Mouse (Mus musculus) lung, postnatal 0 days (tissue): Measurements from ENCODE around the gene Cdk2ap2. TPM values are rescaled to one million over a fixed set of nuclear protein-coding genes. Genes with fewer than 3 reads are reported as not detected.
A peak's percentile ranks its signal among the peaks of the same experiment; 100 is the strongest.
"Not testable (repeated sequence)": the region's sequence is repeated elsewhere in the genome, so short reads cannot be mapped to it uniquely, and the experiment has no call there.

Experiments used
- ATAC-seq: fragments of 200-750 bp; cut with Nextera tagmentation; 2 replicates; pipeline ENCODE4 v1.8.0; 2017; ENCODE audit warnings: moderate library complexity
- DNase-seq: peaks from one replicate; pipeline ENCODE4 v3.0.0-alpha.2; 2016; ENCODE audit warnings: low spot score
- H3K27ac ChIP-seq: fragments of 300-500 bp; sonication (generic); 2 replicates; pipeline ENCODE4 v1.5.1; 2014; ENCODE audit warnings: antibody characterized with exemption, mild to moderate bottlenecking, low read length, mixed read lengths
- H3K27me3 ChIP-seq: fragments of 300-500 bp; sonication (generic); replicated peaks from 2 replicates; pipeline ENCODE4 v1.6.1; 2014; ENCODE audit warnings: low read length, mixed read lengths; ENCODE audit not compliant: insufficient read depth
- H3K36me3 ChIP-seq: fragments of 300-500 bp; sonication (generic); 2 replicates; pipeline ENCODE4 v1.6.1; 2014; ENCODE audit warnings: low read length, mixed read lengths; ENCODE audit not compliant: insufficient read depth
- H3K4me1 ChIP-seq: fragments of 300-500 bp; sonication (generic); 2 replicates; pipeline ENCODE4 v1.6.1; 2014; ENCODE audit warnings: antibody characterized with exemption, low read depth, low read length, mixed read lengths; ENCODE audit not compliant: insufficient read depth
- H3K4me2 ChIP-seq: fragments of 300-500 bp; sonication (generic); replicated peaks from 2 replicates; pipeline ENCODE4 v1.6.1; 2014; ENCODE audit warnings: low read depth, mild to moderate bottlenecking, low read length, moderate library complexity, mixed read lengths
- H3K4me3 ChIP-seq: fragments of 300-500 bp; sonication (generic); 2 replicates; pipeline ENCODE4 v1.5.1; 2014; ENCODE audit warnings: low read depth, low read length
- H3K9ac ChIP-seq: fragments of 300-500 bp; sonication (generic); replicated peaks from 2 replicates; pipeline ENCODE4 v1.6.1; 2014; ENCODE audit warnings: low read depth, mild to moderate bottlenecking
- H3K9me3 ChIP-seq: fragments of 300-500 bp; sonication (generic); 2 replicates; pipeline ENCODE4 v1.6.1; 2016; ENCODE audit warnings: low read length, mixed read lengths
- CTCF ChIP-seq: IDR thresholded peaks from 2 replicates; pipeline ENCODE4 v1.5.1; 2016; ENCODE audit warnings: antibody characterized with exemption, mild to moderate bottlenecking
- EP300 ChIP-seq: IDR thresholded peaks from 2 replicates; pipeline ENCODE4 v1.6.1; 2016; ENCODE audit warnings: antibody characterized with exemption, mild to moderate bottlenecking, control low read depth
- WGBS: fragments of 180-500 bp; shearing (Covaris S2); extraction: QIAGEN DNeasy Blood & Tissue Kit; methylation state at CpG from one replicate; pipeline ENCODE4 v1.1.7; 2014; 5-methylcytosine and 5-hydroxymethylcytosine counted together
- polyA plus RNA-seq: library from polyadenylated mRNA; unstranded; fragments of >200 nt; fragmentation: Nextera tagmentation; extraction: Ambion mirVana; gene quantifications from 2 replicates; pipeline ENCODE4 v1.2.1, GENCODE M21; 2015

Cdk2ap2 gene
- 154 and 164 TPM in 2 replicates for polyA plus RNA-seq

DNA sequence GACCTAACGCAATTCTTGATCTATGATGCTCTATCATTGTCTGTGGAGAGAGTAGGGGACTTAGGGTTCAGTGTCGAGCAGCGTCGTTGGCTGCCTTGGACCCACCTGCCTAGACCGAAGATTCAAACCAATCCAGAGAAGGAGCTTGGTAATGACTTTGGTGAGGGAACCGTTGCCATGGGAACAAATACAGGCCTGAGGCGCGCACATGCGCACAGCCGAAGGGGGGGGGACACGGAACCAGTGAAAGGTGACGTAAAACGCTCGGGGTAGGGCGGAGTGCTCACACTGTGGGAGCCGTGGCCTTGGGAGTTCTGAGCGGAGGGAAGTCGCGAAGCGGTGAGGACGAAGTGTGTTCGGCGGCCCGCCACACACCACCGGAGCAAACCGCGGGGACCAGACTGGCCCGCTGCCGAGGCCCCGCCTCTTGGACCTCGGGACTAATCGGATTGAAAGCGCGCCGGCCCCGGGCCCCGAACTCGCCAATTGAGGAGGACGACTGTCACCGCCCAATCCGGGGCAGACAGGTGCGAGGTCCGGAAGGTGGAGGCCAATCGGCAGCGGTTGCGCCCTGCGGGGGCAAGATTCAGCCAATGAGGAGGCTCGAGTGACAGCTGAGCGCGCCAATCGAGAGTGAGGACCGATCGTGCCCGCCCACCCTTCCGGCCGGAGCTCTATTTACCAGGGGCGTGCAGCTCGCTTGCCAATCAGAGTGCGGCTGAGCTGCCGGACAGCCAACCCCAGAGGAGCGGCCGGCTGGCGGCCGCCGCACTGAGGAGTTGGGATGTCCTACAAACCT is at the start of gene Cdk2ap2:
Gene Cdk2ap2, plus strand, starts transcription at position 541 of the 799 bp plus-strand sequence.
- H3K36me3 ChIP-seq: no peaks in the 10 kb centered on the region
- peak within 1 kb of the TSS; percentile 94 for H3K27ac ChIP-seq
- peak within 1 kb of the TSS; percentile 53 for H3K4me3 ChIP-seq
- DNase-seq (peak; percentile 98), ATAC-seq (peak; percentile 91)
- H3K4me1 ChIP-seq: peaks cover 19% of the 10 kb centered on the region; the same call in 1 of the 2 replicates
- peak within 1 kb of the TSS; percentile 55 for H3K4me2 ChIP-seq
- no peak for TF ChIP-seq CTCF
- TF ChIP-seq EP300: 0 out of 2 replicates have a peak, but pooled peaks have one; percentile 57
- no peaks in the 10 kb centered on the region for H3K9me3 ChIP-seq
- WGBS: 1% methylated on average over 59 of the region's 65 CpGs
- peaks cover 3% of the 10 kb centered on the region; the same call in 1 of the 2 replicates for H3K27me3 ChIP-seq
- peak within 1 kb of the TSS; percentile 49 for H3K9ac ChIP-seq

- Histone ChIP-seq H3K9me3 (no peaks in the 10 kb centered on the region), H3K4me3 (no peak overlapping the region), H3K27me3 (no peaks in the 10 kb centered on the region), H3K4me1 (peaks cover 4% of the 10 kb centered on the region; the same call in 1 of the 2 replicates), H3K4me2 (no peak overlapping the region), H3K27ac (no peak overlapping the region), H3K36me3 (no peaks in the 10 kb centered on the region), H3K9ac (no peak overlapping the region)
- ATAC-seq (no peak), DNase-seq (peak; percentile 89)
- TF ChIP-seq CTCF: peak; percentile 88
- no peak for TF ChIP-seq EP300
- 17% methylated on average over 4 of the region's 4 CpGs for WGBS
Observed at GRCm38 (mm10) chr19:4047859-4048258, 49.1 kb upstream of the Cdk2ap2 start.

DNA sequence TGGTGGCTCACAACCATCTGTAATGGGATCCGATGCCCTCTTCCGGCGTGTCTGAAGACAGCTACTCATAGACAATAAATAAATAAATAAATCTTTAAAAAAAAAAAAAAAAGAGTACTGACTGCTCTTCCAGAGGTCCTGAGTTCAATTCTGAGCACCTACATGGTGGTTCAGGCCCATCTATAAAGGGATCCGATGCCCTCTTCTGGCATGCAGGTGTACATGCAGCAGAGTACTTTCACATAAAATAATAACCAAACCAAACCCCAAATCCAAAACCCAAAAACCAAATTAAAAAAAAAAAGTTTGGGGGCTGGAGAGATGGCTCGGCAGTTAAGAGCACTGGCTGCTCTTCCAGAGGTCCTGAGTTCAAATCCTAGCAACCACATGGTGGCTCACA is 47.9 kb upstream of the Cdk2ap2 start:
- not testable (repeated sequence) for H3K9ac ChIP-seq, H3K9me3 ChIP-seq, H3K4me1 ChIP-seq, H3K27ac ChIP-seq, H3K27me3 ChIP-seq, ATAC-seq, H3K4me3 ChIP-seq, DNase-seq, H3K36me3 ChIP-seq, H3K4me2 ChIP-seq
- TF ChIP-seq CTCF: peak; percentile 36; the same call in 1 of the 2 replicates
- 80% methylated on average over 5 of the region's 5 CpGs for WGBS

DNA sequence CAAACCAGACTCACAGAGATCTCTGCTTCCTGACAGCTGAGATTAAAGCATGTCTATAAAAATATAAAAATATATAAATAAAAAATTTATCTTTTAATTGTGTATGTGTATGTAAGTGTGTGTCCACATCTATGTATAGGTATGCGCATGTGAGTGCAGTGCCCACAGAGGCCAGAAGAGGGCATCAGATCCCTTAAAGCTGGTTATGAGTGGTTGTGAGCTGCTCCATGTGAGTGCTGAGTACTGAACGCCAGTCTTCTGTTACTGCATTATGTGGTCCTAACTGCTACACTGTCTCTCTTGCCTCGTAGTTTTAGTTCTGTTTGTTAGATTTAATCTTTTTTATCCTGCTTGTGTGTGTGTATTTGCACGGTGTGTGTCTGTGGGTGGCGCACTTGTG is 46.0 kb upstream of the Cdk2ap2 start:
- Histone ChIP-seq H3K9ac (no peak overlapping the region), H3K27ac (no peak overlapping the region), H3K4me3 (no peak overlapping the region), H3K9me3 (no peaks in the 10 kb centered on the region), H3K36me3 (no peaks in the 10 kb centered on the region), H3K4me2 (no peak overlapping the region), H3K4me1 (no peaks in the 10 kb centered on the region), H3K27me3 (no peaks in the 10 kb centered on the region)
- TF ChIP-seq CTCF (peak; percentile 24; the same call in 1 of the 2 replicates), EP300 (no peak)
- no peak for DNase-seq
- ATAC-seq: no peak
- WGBS: 93% methylated on average over 5 of the region's 5 CpGs

DNA sequence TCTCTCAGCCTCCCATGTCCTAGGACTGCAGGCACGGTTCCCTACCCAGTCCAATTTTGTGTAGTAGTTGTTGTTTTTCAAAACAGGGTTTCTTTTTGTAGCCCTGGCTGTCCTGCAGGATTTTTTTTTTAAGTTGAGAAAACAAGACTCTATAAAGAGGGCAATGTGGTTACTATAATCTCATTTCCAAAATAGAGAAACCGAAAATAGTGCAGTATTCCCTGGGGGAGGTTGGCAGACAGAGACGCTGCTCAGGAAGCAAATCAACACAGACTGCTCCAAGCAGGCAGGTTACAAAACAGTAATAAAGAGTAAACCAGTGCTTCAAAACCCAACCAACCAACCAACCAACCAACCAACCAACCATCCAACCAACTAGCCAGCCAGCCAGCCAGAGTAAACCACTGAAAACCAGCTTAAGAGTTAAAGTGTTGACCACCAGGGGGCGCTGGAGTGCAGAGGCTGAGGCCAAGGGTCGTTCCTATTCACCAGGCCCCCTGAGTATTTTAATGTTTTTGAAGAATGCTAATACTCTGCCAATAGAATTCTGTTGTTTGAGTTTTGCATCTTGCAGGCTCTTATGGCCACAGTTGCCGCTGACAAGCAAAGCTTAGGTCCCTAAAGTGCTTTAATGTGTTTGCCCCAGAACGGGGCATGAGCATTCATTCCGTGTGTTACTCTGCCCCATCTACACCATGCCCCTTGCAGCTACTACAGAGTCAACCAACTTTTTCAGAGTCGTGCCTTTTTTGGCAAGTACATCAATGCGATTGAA is 45.1 kb upstream of the Cdk2ap2 start:
- H3K9ac ChIP-seq: no peak overlapping the region
- no peak overlapping the region for H3K4me3 ChIP-seq
- no peaks in the 10 kb centered on the region for H3K9me3 ChIP-seq
- TF ChIP-seq EP300 (no peak), CTCF (peak; percentile 90)
- no peaks in the 10 kb centered on the region for H3K4me1 ChIP-seq
- no peak for ATAC-seq
- no peak overlapping the region for H3K4me2 ChIP-seq
- H3K36me3 ChIP-seq: no peaks in the 10 kb centered on the region
- WGBS: 50% methylated on average over 10 of the region's 10 CpGs
- no peak overlapping the region for H3K27ac ChIP-seq
- DNase-seq: peak; percentile 68
- H3K27me3 ChIP-seq: no peaks in the 10 kb centered on the region

DNA sequence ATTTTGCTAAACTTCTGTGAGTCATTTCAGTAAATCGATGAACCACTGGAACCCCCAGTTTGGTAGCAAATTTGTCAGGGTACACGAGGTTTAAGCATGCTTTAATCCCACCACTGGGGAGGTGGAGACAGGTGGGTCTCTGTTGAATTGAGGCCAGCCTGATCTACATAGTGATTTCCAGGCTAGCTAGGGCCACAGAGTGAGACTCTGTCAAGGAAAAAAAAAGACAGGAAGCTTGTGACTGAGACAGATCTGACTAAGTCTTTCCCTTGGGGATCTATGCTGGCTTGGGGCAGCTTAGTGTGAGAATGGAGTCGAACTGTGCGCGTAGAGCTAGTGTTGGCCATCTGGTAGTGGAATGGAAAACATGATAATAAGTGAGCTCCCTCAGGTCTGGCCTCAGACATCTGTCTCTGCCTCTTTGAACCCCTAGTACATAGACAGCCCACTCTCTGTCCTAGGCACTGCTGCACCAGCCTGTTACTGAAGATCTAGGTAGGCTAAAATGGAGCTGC is 44.4 kb upstream of the Cdk2ap2 start:
- DNase-seq: no peak
- Histone ChIP-seq H3K27ac (no peak overlapping the region), H3K27me3 (no peaks in the 10 kb centered on the region), H3K9me3 (no peaks in the 10 kb centered on the region), H3K9ac (no peak overlapping the region), H3K4me2 (no peak overlapping the region), H3K36me3 (no peaks in the 10 kb centered on the region), H3K4me3 (no peak overlapping the region), H3K4me1 (no peaks in the 10 kb centered on the region)
- no peak for TF ChIP-seq CTCF
- no peak for TF ChIP-seq EP300
- WGBS: 65% methylated on average over 5 of the region's 5 CpGs
- no peak for ATAC-seq
